Mouse (Mus musculus) kidney, adult 18-20 months (tissue): ENCODE results near the gene Tcta.

Experiments used
- DNase-seq: peaks from one replicate; pipeline ENCODE4 v3.0.0; 2021

The Tcta gene

GRCm38 (mm10) chr9:108267691-108268090, 38.3 kb downstream of the Tcta start:
- DNase-seq, result no peak

GRCm38 (mm10) chr9:108266261-108266935, 39.6 kb downstream of the Tcta start:
- no peak for DNase-seq

- DNase-seq, result peak; percentile 60
These were observed 41.6 kb downstream of the Tcta start for GRCm38 (mm10) chr9:108264191-108264921.

GRCm38 (mm10) chr9:108263690-108264190, 42.2 kb downstream of the Tcta start, which contains the start of gene Dag1:
Dag1 (minus strand) TSS chr9:108263958.
- peak; percentile 99 for DNase-seq

GRCm38 (mm10) chr9:108263131-108263681, 42.8 kb downstream of the Tcta start:
- no peak for DNase-seq

GRCm38 (mm10) chr9:108262494-108263049, 43.4 kb downstream of the Tcta start:
- DNase-seq, result no peak

GRCm38 (mm10) chr9:108261865-108262264, 44.1 kb downstream of the Tcta start:
- DNase-seq, result no peak

- no peak for DNase-seq
These were observed 45.4 kb downstream of the Tcta start for GRCm38 (mm10) chr9:108260526-108260925.
